Mouse (Mus musculus) ES-Bruce4 (cell line): ENCODE results near the gene Dad1.

Source experiments
- CTCF ChIP-seq: IDR thresholded peaks from one replicate; pipeline ENCODE4 v1.8.1; 2011; ENCODE audit warnings: low read depth, low read length
- EP300 ChIP-seq: IDR thresholded peaks from 2 replicates; pipeline ENCODE4 v1.6.1; 2011; ENCODE audit warnings: low read depth, low read length; ENCODE audit not compliant: insufficient read depth
- POLR2A ChIP-seq: IDR thresholded peaks from one replicate; pipeline ENCODE4 v1.8.1; 2011; ENCODE audit warnings: low read length; ENCODE audit not compliant: insufficient read depth

GRCm38 (mm10) chr14:54272696-54273095, 18.8 kb upstream of the Dad1 start:
- no peak for TF ChIP-seq CTCF
- TF ChIP-seq POLR2A: no peak
- TF ChIP-seq EP300: no peak
